Mouse (Mus musculus): ENCODE measurements around the gene Efna1.

Efna1 gene

GRCm38 (mm10) chr3:89278107-89278506 is 2.8 kb downstream of the Efna1 start:
- DNase-seq (ENCODE audit: low spot score): no peak

GRCm38 (mm10) chr3:89277281-89278021 is 3.5 kb downstream of the Efna1 start:
- DNase-seq (ENCODE audit: low spot score): no peak

GRCm38 (mm10) chr3:89276061-89276460 is 4.9 kb downstream of the Efna1 start:
- DNase-seq (ENCODE audit: low spot score): no peak

- no peak for DNase-seq (ENCODE audit: low spot score)
Measured at GRCm38 (mm10) chr3:89271760-89272159, 9.2 kb downstream of the Efna1 start.

- no peak for DNase-seq (ENCODE audit: low spot score)
Measured at GRCm38 (mm10) chr3:89270891-89271290, 10.1 kb downstream of the Efna1 start.

GRCm38 (mm10) chr3:89270051-89270755 is 10.7 kb downstream of the Efna1 start, which contains the start of gene Slc50a1:
Gene Slc50a1, minus strand, starts transcription at chr3:89270570.
- no peak for DNase-seq (ENCODE audit: low spot score)

- DNase-seq (ENCODE audit: low spot score): no peak
Measured at GRCm38 (mm10) chr3:89268916-89269315, 12.0 kb downstream of the Efna1 start.

GRCm38 (mm10) chr3:89266439-89266893 is 14.5 kb downstream of the Efna1 start:
- no peak for DNase-seq (ENCODE audit: low spot score)

- DNase-seq (ENCODE audit: low spot score): no peak
Measured at GRCm38 (mm10) chr3:89262417-89262816, 18.5 kb downstream of the Efna1 start.

- no peak for DNase-seq (ENCODE audit: low spot score)
Measured at GRCm38 (mm10) chr3:89260211-89260610, 20.7 kb downstream of the Efna1 start.

GRCm38 (mm10) chr3:89259076-89259475 is 21.9 kb downstream of the Efna1 start, which contains the start of gene Dpm3:
Gene Dpm3, plus strand, starts transcription at chr3:89259358.
- no peak for DNase-seq (ENCODE audit: low spot score)

GRCm38 (mm10) chr3:89256177-89256576 is 24.8 kb downstream of the Efna1 start:
- DNase-seq (ENCODE audit: low spot score): no peak

- no peak for DNase-seq (ENCODE audit: low spot score)
Measured at GRCm38 (mm10) chr3:89254994-89255393, 25.9 kb downstream of the Efna1 start.

- no peak for DNase-seq (ENCODE audit: low spot score)
Measured at GRCm38 (mm10) chr3:89251365-89251895, 29.5 kb downstream of the Efna1 start.

- DNase-seq (ENCODE audit: low spot score): no peak
Measured at GRCm38 (mm10) chr3:89250435-89251040, 30.4 kb downstream of the Efna1 start.

- DNase-seq (ENCODE audit: low spot score): no peak
Measured at GRCm38 (mm10) chr3:89247466-89247865, 33.5 kb downstream of the Efna1 start.

GRCm38 (mm10) chr3:89246261-89247100 is 34.5 kb downstream of the Efna1 start, which contains the start of gene Trim46:
Gene Trim46, minus strand, starts transcription at chr3:89246309.
- DNase-seq (ENCODE audit: low spot score): no peak

GRCm38 (mm10) chr3:89245688-89246171 is 35.2 kb downstream of the Efna1 start, which contains the start of gene Krtcap2:
Gene Krtcap2, plus strand, starts transcription at chr3:89245966.
- DNase-seq (ENCODE audit: low spot score): no peak

GRCm38 (mm10) chr3:89244982-89245687 is 35.8 kb downstream of the Efna1 start:
- DNase-seq (ENCODE audit: low spot score): no peak

- DNase-seq (ENCODE audit: low spot score): no peak
Measured at GRCm38 (mm10) chr3:89244158-89244981, 36.6 kb downstream of the Efna1 start.

Data from layer of hippocampus, adult 9-10 months (tissue).